Mouse (Mus musculus) testis, adult 2 months (tissue): ENCODE results near the gene Cypt12.

Source experiments
- CTCF ChIP-seq: fragments of 200-500 bp; IDR thresholded peaks from 2 replicates; pipeline ENCODE4 v1.5.1; 2012; ENCODE audit warnings: low read depth, mild to moderate bottlenecking, inconsistent platforms, low read length, moderate library complexity; ENCODE audit not compliant: control insufficient read depth, insufficient read depth, insufficient replicate concordance
- POLR2A ChIP-seq: fragments of 200-500 bp; IDR thresholded peaks from 2 replicates; pipeline ENCODE4 v1.6.1; 2012; ENCODE audit warnings: low read depth, mild to moderate bottlenecking, inconsistent platforms, low read length, moderate library complexity; ENCODE audit not compliant: control insufficient read depth

DNA sequence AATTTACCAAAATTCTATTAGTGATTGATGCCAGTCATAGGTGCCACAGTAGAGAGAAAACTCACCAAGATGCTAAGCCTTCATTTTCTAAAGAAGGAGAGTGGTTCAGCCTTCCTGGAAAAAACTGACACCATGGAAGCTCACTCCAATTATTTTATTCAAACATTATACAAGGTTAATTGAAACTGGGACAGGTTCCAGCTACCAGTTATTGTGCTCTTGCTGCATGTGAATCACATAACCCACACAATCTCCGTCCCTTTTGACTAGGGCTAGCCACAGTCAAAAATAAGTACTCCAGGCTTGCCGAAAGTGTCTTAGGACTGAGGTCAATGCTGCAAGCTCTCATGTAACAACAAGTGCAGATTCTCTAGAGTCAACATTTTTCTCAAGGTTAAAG lies 8.0 kb upstream of the Cypt12 start:
- TF ChIP-seq CTCF (no peak), POLR2A (no peak)
